ENCODE assay signal across 20 mouse cellular contexts in genomic region chr10:67673450-67673849, GRCm38 (mm10).
DNase-seq lines count a peak whose midpoint lies in the region; ATAC-seq and TF ChIP-seq lines count a peak whose summit lies in the region.
"Had no signal": no experiment of that assay in that cellular context is flagged by ENCODE, and none has a peak within 500 bp of the region (broad histone marks: within the 10 kb centered on the region; RNA-seq: fewer than 3 reads in every experiment).

No protein-coding gene starts in this region.

- no peaks in the 10 kb centered on the region for H3K9me3 ChIP-seq in lung, embryonic 14.5 days (ENCODE audit: low read depth, low read length)
- H3K9me3 ChIP-seq: embryonic facial prominence, embryonic 15.5 days; hindbrain, embryonic 15.5 days had no signal

- H3K27ac ChIP-seq in lung, embryonic 14.5 days (ENCODE audit: low read depth), result no peak overlapping the region
- H3K27ac ChIP-seq: embryonic facial prominence, embryonic 15.5 days; forebrain, embryonic 10.5 days; gastrocnemius, adult 2 months; heart, adult 2 months; hindbrain, embryonic 15.5 days had no signal

- H3K27me3 ChIP-seq in lung, embryonic 14.5 days (ENCODE audit: insufficient read depth, low read length), result no peaks in the 10 kb centered on the region
- no peaks in the 10 kb centered on the region for H3K27me3 ChIP-seq in splenic B cell, adult 2 months (ENCODE audit: control insufficient read depth, insufficient read depth, low read length, poor library complexity, severe bottlenecking)
- H3K27me3 ChIP-seq: embryonic facial prominence, embryonic 15.5 days; hindbrain, embryonic 15.5 days had no signal

- no peak overlapping the region for H3K4me3 ChIP-seq in lung, embryonic 14.5 days (ENCODE audit: low read depth, low read length)
- H3K4me3 ChIP-seq: embryonic facial prominence, embryonic 15.5 days; erythroblast, embryonic 14.5 days; forebrain, embryonic 10.5 days; gastrocnemius, adult 2 months; heart, adult 2 months; hindbrain, embryonic 15.5 days had no signal

- WGBS in lung, embryonic 14.5 days, result 80% methylated on average over 8 of the region's 8 CpGs

- H3K4me1 ChIP-seq in lung, embryonic 14.5 days (ENCODE audit: insufficient read depth), result no peaks in the 10 kb centered on the region
- H3K4me1 ChIP-seq: embryonic facial prominence, embryonic 15.5 days; forebrain, embryonic 10.5 days; hindbrain, embryonic 15.5 days had no signal

- no peak overlapping the region for H3K9ac ChIP-seq in lung, embryonic 14.5 days
- H3K9ac ChIP-seq: embryonic facial prominence, embryonic 15.5 days; hindbrain, embryonic 15.5 days had no signal

- no peak for ATAC-seq in lung, embryonic 14.5 days (ENCODE audit: insufficient read depth)
- no peak for ATAC-seq in granulocyte monocyte progenitor cell, adult 5-6 weeks (replicated peaks; ENCODE audit: poor library complexity, severe bottlenecking)
- ATAC-seq: activated CD4-positive, CD25-positive, alpha-beta regulatory T cell, adult 4 months; forebrain, embryonic 14.5 days had no signal

- no peak for DNase-seq in lung, embryonic 14.5 days
- DNase-seq in lung, postnatal 25 days (ENCODE audit: low spot score), result no peak
- peak; percentile 50 to 57 for DNase-seq in B cell, adult 2 months
- DNase-seq in ES-CJ7 (ENCODE audit: low read depth, low spot score), result peak; percentile 28
- DNase-seq in splenic B cell, adult 2 months (ENCODE audit: low read depth, low spot score), result peak; percentile 90
- DNase-seq: adrenal gland, postnatal 14 days; cerebellum, adult 11-12 months; cerebellum, adult 9-10 months; embryo, embryonic 11 days; gastrocnemius, adult 2 months; gastrocnemius, postnatal 25 days; heart, adult 2 months had no signal

- H3K36me3 ChIP-seq in lung, embryonic 14.5 days (ENCODE audit: insufficient read depth), result no peaks in the 10 kb centered on the region
- H3K36me3 ChIP-seq in splenic B cell, adult 2 months (ENCODE audit: control insufficient read depth, insufficient read depth, low read length, poor library complexity, severe bottlenecking), result no peaks in the 10 kb centered on the region
- H3K36me3 ChIP-seq: embryonic facial prominence, embryonic 15.5 days; forebrain, embryonic 10.5 days; hindbrain, embryonic 15.5 days had no signal

- H3K4me2 ChIP-seq in lung, embryonic 14.5 days, result 0 out of 2 replicates have a peak overlapping the region, but pooled peaks have one; percentile 21
- H3K4me2 ChIP-seq: embryonic facial prominence, embryonic 15.5 days; heart, embryonic 11.5 days; hindbrain, embryonic 15.5 days had no signal

- no peak for TF ChIP-seq CTCF in lung, embryonic 14.5 days (IDR thresholded peaks at IDR 0.05; ENCODE audit: low read depth)

Comparison
In these comparisons a context has a peak if more than half of its experiments do, and no peak if none do; other contexts are left out.
1. DNase-seq: peak in B cell, adult 2 months (2 of 2), ES-CJ7 (single experiment) and splenic B cell, adult 2 months (single experiment); none in lung, embryonic 14.5 days (single experiment) and lung, postnatal 25 days (single experiment).